Mouse (Mus musculus): ENCODE results near the gene Ndufa10. TPM values are rescaled to one million over a fixed set of nuclear protein-coding genes. Genes with fewer than 3 reads are reported as not detected.
"Not testable (repeated sequence)": the region's sequence is repeated elsewhere in the genome, so short reads cannot be mapped to it uniquely, and the experiment has no call there.

The Ndufa10 gene
- total RNA-seq (2021), result 1,000 to 10,000 TPM in 1 of 2 experiments, 100 to 1,000 TPM in 1; 980 to 1,105 TPM

- intact Hi-C loops (cut with DNase I), result loop anchor here (10.0 kb wide), 1 partner anchor 939 kb away; no protein-coding TSS in a partner anchor
- DNase-seq, result peak; percentile 96 to 99
These were observed at the start of gene Ndufa10 for GRCm38 (mm10) chr1:92473165-92474041. TSS of gene Ndufa10 (minus strand) at chr1:92473860.

- peak in 1 of 2 experiments; percentile 12 for DNase-seq
- intact Hi-C loops (cut with DNase I), result loop anchor here (1.0 to 5.0 kb wide), 2 partner anchors 90 to 126 kb away; partner anchors contain the start of gene Otos
These were observed 47.7 kb upstream of the Ndufa10 start for GRCm38 (mm10) chr1:92521376-92521775.

GRCm38 (mm10) chr1:92519046-92519445 is 45.4 kb upstream of the Ndufa10 start:
- DNase-seq, result no peak
- intact Hi-C loops (cut with DNase I), result no loop called here

- intact Hi-C loops (cut with DNase I), result no loop called here
These were observed 44.9 kb upstream of the Ndufa10 start, which contains the start of gene Olfr1414 for GRCm38 (mm10) chr1:92518561-92518960. TSS of gene Olfr1414 (minus strand) at chr1:92518661.

GRCm38 (mm10) chr1:92515390-92515789 is 41.7 kb upstream of the Ndufa10 start:
- intact Hi-C loops (cut with DNase I), result no loop called here
- DNase-seq, result no peak

More at GRCm38 (mm10) chr1:92518561-92518960, 44.9 kb upstream of the Ndufa10 start, which contains the start of gene Olfr1414:
- DNase-seq, result no peak

GRCm38 (mm10) chr1:92511646-92512045 is 38.0 kb upstream of the Ndufa10 start:
- DNase-seq; intact Hi-C loops (cut with DNase I): not testable (repeated sequence)

GRCm38 (mm10) chr1:92496001-92496400 is 22.3 kb upstream of the Ndufa10 start, which contains the start of gene Olfr1415:
TSS of gene Olfr1415 (minus strand) at chr1:92496101.
- DNase-seq, result no peak
- intact Hi-C loops (cut with DNase I), result no loop called here

- DNase-seq, result no peak
- intact Hi-C loops (cut with DNase I), result no loop called here
These were observed 11.4 kb upstream of the Ndufa10 start, which contains the start of gene Olfr1416 for GRCm38 (mm10) chr1:92485013-92485412. TSS of gene Olfr1416 (minus strand) at chr1:92485113.

GRCm38 (mm10) chr1:92474066-92474578 is 462 bp upstream of the Ndufa10 start:
- intact Hi-C loops (cut with DNase I), result loop anchor here (10.0 kb wide), 1 partner anchor 939 kb away; no protein-coding TSS in a partner anchor
- DNase-seq, result no peak

- intact Hi-C loops (cut with DNase I), result no loop called here
- DNase-seq, result no peak
These were observed 4.8 kb downstream of the Ndufa10 start for GRCm38 (mm10) chr1:92468891-92469290.

GRCm38 (mm10) chr1:92458416-92458815 is 15.2 kb downstream of the Ndufa10 start:
- intact Hi-C loops (cut with DNase I), result no loop called here
- DNase-seq, result no peak

- intact Hi-C loops (cut with DNase I), result no loop called here
- DNase-seq, result no peak
These were observed 15.9 kb downstream of the Ndufa10 start for GRCm38 (mm10) chr1:92457758-92458157.

- DNase-seq, result no peak
- intact Hi-C loops (cut with DNase I), result loop anchor here (2.0 to 5.0 kb wide), 2 partner anchors 267 to 491 kb away; no protein-coding TSS in a partner anchor
These were observed 19.8 kb downstream of the Ndufa10 start for GRCm38 (mm10) chr1:92453751-92454445.

GRCm38 (mm10) chr1:92448293-92448692 is 25.4 kb downstream of the Ndufa10 start:
- no peak for DNase-seq
- intact Hi-C loops (cut with DNase I), result no loop called here

- no peak for DNase-seq
- intact Hi-C loops (cut with DNase I), result no loop called here
These were observed 32.1 kb downstream of the Ndufa10 start for GRCm38 (mm10) chr1:92441453-92442063.

GRCm38 (mm10) chr1:92440066-92440750 is 33.5 kb downstream of the Ndufa10 start:
- DNase-seq, result no peak
- intact Hi-C loops (cut with DNase I), result no loop called here

GRCm38 (mm10) chr1:92437678-92438271 is 35.9 kb downstream of the Ndufa10 start:
- DNase-seq, result peak; percentile 37 to 61

GRCm38 (mm10) chr1:92436831-92437321 is 36.8 kb downstream of the Ndufa10 start:
- intact Hi-C loops (cut with DNase I), result no loop called here
- DNase-seq, result no peak

More at GRCm38 (mm10) chr1:92437678-92438271, 35.9 kb downstream of the Ndufa10 start:
- intact Hi-C loops (cut with DNase I), result no loop called here

- intact Hi-C loops (cut with DNase I), result loop anchor here (2.0 kb wide), 1 partner anchor 52 kb away; no protein-coding TSS in a partner anchor
- DNase-seq, result no peak
These were observed 38.7 kb downstream of the Ndufa10 start for GRCm38 (mm10) chr1:92434986-92435385.
